Mouse (Mus musculus) midbrain, embryonic 10.5 days (tissue): Measurements from ENCODE around the gene Ecm1. TPM values are rescaled to one million over a fixed set of nuclear protein-coding genes. Genes with fewer than 3 reads are reported as not detected.

Experiments used
- DNase-seq: peaks from one replicate; pipeline ENCODE4 v3.0.0-alpha.2; 2017; ENCODE audit warnings: low spot score
- H3K27ac ChIP-seq: fragments of 300-500 bp; sonication (generic); replicated peaks from 2 replicates; pipeline ENCODE4 v1.5.1; 2016; ENCODE audit warnings: mild to moderate bottlenecking
- H3K27me3 ChIP-seq: fragments of 300-500 bp; sonication (generic); 2 replicates; pipeline ENCODE4 v1.6.1; 2016; ENCODE audit warnings: low read depth, mild to moderate bottlenecking; ENCODE audit not compliant: poor library complexity, severe bottlenecking
- H3K36me3 ChIP-seq: fragments of 300-500 bp; sonication (generic); 2 replicates; pipeline ENCODE4 v1.6.1; 2016; ENCODE audit warnings: mild to moderate bottlenecking, moderate library complexity
- H3K4me1 ChIP-seq: fragments of 300-500 bp; sonication (generic); 2 replicates; pipeline ENCODE4 v1.6.1; 2016
- H3K4me3 ChIP-seq: fragments of 300-500 bp; sonication (generic); 2 replicates; pipeline ENCODE4 v1.5.1; 2016; ENCODE audit warnings: mild to moderate bottlenecking, moderate library complexity
- H3K9me3 ChIP-seq: fragments of 300-500 bp; sonication (generic); replicated peaks from 2 replicates; pipeline ENCODE4 v1.6.1; 2016; ENCODE audit warnings: mild to moderate bottlenecking
- WGBS: fragments of 180-500 bp; shearing (Covaris S2); methylation state at CpG from one replicate; pipeline ENCODE4 v1.1.7; 2016; 5-methylcytosine and 5-hydroxymethylcytosine counted together
- polyA plus RNA-seq: library from polyadenylated mRNA; unstranded; fragments of >200 nt; fragmentation: Nextera tagmentation; extraction: Ambion mirVana; gene quantifications from 2 replicates; pipeline ENCODE4 v1.2.1, GENCODE M21; 2016

Gene Ecm1
- polyA plus RNA-seq, 1 experiment from 2014 or later = 18.1 TPM

- Histone ChIP-seq H3K4me1 (peaks cover 13% of the 10 kb centered on the region), H3K9me3 (no peaks in the 10 kb centered on the region), H3K27me3 (no peaks in the 10 kb centered on the region), H3K4me3 (no peak overlapping the region), H3K27ac (no peak overlapping the region), H3K36me3 (peaks cover 50% of the 10 kb centered on the region)
- WGBS = 93% methylated on average over 3 of the region's 3 CpGs
- no peak for DNase-seq
Observed at GRCm38 (mm10) chr3:95752935-95753334, 13.6 kb upstream of the Ecm1 start.

- peaks cover 5% of the 10 kb centered on the region; the same call in 1 of the 2 replicates for H3K4me1 ChIP-seq
- no peaks in the 10 kb centered on the region for H3K9me3 ChIP-seq
- no peaks in the 10 kb centered on the region for H3K27me3 ChIP-seq
- H3K27ac ChIP-seq = no peak overlapping the region
- H3K36me3 ChIP-seq = peaks cover 99% of the 10 kb centered on the region
- DNase-seq = no peak
- no peak overlapping the region for H3K4me3 ChIP-seq
- 89% methylated on average over 8 of the region's 8 CpGs for WGBS
Observed at GRCm38 (mm10) chr3:95740406-95740805, 1.0 kb upstream of the Ecm1 start.

- Histone ChIP-seq H3K4me1 (peaks cover 15% of the 10 kb centered on the region), H3K27ac (no peak overlapping the region), H3K9me3 (no peaks in the 10 kb centered on the region), H3K4me3 (no peak overlapping the region), H3K36me3 (peaks cover 67% of the 10 kb centered on the region), H3K27me3 (no peaks in the 10 kb centered on the region)
- WGBS = 93% methylated on average over 12 of the region's 12 CpGs
- DNase-seq = no peak
Observed at GRCm38 (mm10) chr3:95735071-95735670, 4.2 kb downstream of the Ecm1 start.

- Histone ChIP-seq H3K9me3 (no peaks in the 10 kb centered on the region), H3K27ac (no peak overlapping the region), H3K4me3 (no peak overlapping the region), H3K36me3 (peaks cover 57% of the 10 kb centered on the region), H3K27me3 (no peaks in the 10 kb centered on the region), H3K4me1 (peaks cover 15% of the 10 kb centered on the region)
- DNase-seq = no peak
- 84% methylated on average over 13 of the region's 13 CpGs for WGBS
Observed at GRCm38 (mm10) chr3:95734092-95734702, 5.2 kb downstream of the Ecm1 start.

GRCm38 (mm10) chr3:95732744-95733521, 6.4 kb downstream of the Ecm1 start:
- 88% methylated on average over 11 of the region's 11 CpGs for WGBS
- H3K27ac ChIP-seq = no peak overlapping the region
- peaks cover 46% of the 10 kb centered on the region for H3K36me3 ChIP-seq
- H3K9me3 ChIP-seq = no peaks in the 10 kb centered on the region
- peaks cover 15% of the 10 kb centered on the region for H3K4me1 ChIP-seq
- no peak for DNase-seq
- H3K4me3 ChIP-seq = no peak overlapping the region
- no peaks in the 10 kb centered on the region for H3K27me3 ChIP-seq

GRCm38 (mm10) chr3:95732297-95732696, 7.1 kb downstream of the Ecm1 start:
- 96% methylated on average over 9 of the region's 9 CpGs for WGBS
- Histone ChIP-seq H3K27me3 (no peaks in the 10 kb centered on the region), H3K27ac (no peak overlapping the region), H3K4me3 (no peak overlapping the region), H3K36me3 (peaks cover 40% of the 10 kb centered on the region), H3K9me3 (no peaks in the 10 kb centered on the region), H3K4me1 (peaks cover 12% of the 10 kb centered on the region)
- no peak for DNase-seq

- no peak for DNase-seq
- no peaks in the 10 kb centered on the region for H3K27me3 ChIP-seq
- H3K4me3 ChIP-seq = no peak overlapping the region
- peaks cover 10% of the 10 kb centered on the region for H3K4me1 ChIP-seq
- no peaks in the 10 kb centered on the region for H3K9me3 ChIP-seq
- 97% methylated on average over 4 of the region's 4 CpGs for WGBS
- H3K27ac ChIP-seq = no peak overlapping the region
- peaks cover 35% of the 10 kb centered on the region for H3K36me3 ChIP-seq
Observed at GRCm38 (mm10) chr3:95731802-95732201, 7.6 kb downstream of the Ecm1 start.

GRCm38 (mm10) chr3:95730431-95730830, 8.9 kb downstream of the Ecm1 start:
- no peak for DNase-seq
- peaks cover 10% of the 10 kb centered on the region for H3K4me1 ChIP-seq
- no peak overlapping the region for H3K4me3 ChIP-seq
- no peak overlapping the region for H3K27ac ChIP-seq
- peaks cover 21% of the 10 kb centered on the region for H3K36me3 ChIP-seq
- H3K9me3 ChIP-seq = no peaks in the 10 kb centered on the region
- 90% methylated on average over 7 of the region's 7 CpGs for WGBS
- no peaks in the 10 kb centered on the region for H3K27me3 ChIP-seq

- Histone ChIP-seq H3K4me1 (0 out of 2 replicates have a peak, but pooled peaks cover 6% of the 10 kb centered on the region), H3K9me3 (no peaks in the 10 kb centered on the region), H3K27me3 (no peaks in the 10 kb centered on the region), H3K36me3 (peaks cover 6% of the 10 kb centered on the region), H3K27ac (no peak overlapping the region), H3K4me3 (no peak overlapping the region)
- 79% methylated on average over 2 of the region's 2 CpGs for WGBS
- DNase-seq = no peak
Observed at GRCm38 (mm10) chr3:95728906-95729305, 10.5 kb downstream of the Ecm1 start.

- Histone ChIP-seq H3K4me1 (no peaks in the 10 kb centered on the region), H3K4me3 (no peak overlapping the region), H3K27me3 (no peaks in the 10 kb centered on the region), H3K36me3 (no peaks in the 10 kb centered on the region), H3K27ac (no peak overlapping the region), H3K9me3 (no peaks in the 10 kb centered on the region)
- 70% methylated on average over 7 of the region's 7 CpGs for WGBS
- no peak for DNase-seq
Observed at GRCm38 (mm10) chr3:95726696-95727358, 12.5 kb downstream of the Ecm1 start.

- Histone ChIP-seq H3K4me3 (no peak overlapping the region), H3K27me3 (no peaks in the 10 kb centered on the region), H3K27ac (no peak overlapping the region), H3K9me3 (no peaks in the 10 kb centered on the region), H3K4me1 (no peaks in the 10 kb centered on the region), H3K36me3 (no peaks in the 10 kb centered on the region)
- WGBS = 88% methylated on average over 7 of the region's 7 CpGs
- no peak for DNase-seq
Observed at GRCm38 (mm10) chr3:95725863-95726262, 13.5 kb downstream of the Ecm1 start.

- no peak for DNase-seq
- Histone ChIP-seq H3K4me3 (no peak overlapping the region), H3K4me1 (no peaks in the 10 kb centered on the region), H3K27ac (no peak overlapping the region), H3K9me3 (no peaks in the 10 kb centered on the region), H3K36me3 (no peaks in the 10 kb centered on the region), H3K27me3 (no peaks in the 10 kb centered on the region)
- WGBS = 80% methylated on average over 3 of the region's 3 CpGs
Observed at GRCm38 (mm10) chr3:95722386-95722785, 17.0 kb downstream of the Ecm1 start.
